Comparison of ENCODE assay signal across 34 mouse cellular contexts in genomic region chr5:51653507-51653906, GRCm38 (mm10).
"Had no signal": no experiment of that assay in that cellular context is flagged by ENCODE, and none has a peak within 500 bp of the region (broad histone marks: within the 10 kb centered on the region; RNA-seq: fewer than 3 reads in every experiment).

No protein-coding gene starts in this region.

- DNase-seq: heart, postnatal 10 days; heart, postnatal 14 days; heart, postnatal 36 days; heart, postnatal 4 days; kidney, adult 11 months; kidney, adult 18-20 months; kidney, adult 2 months; kidney, adult 8-10 months; kidney, adult 9 months; kidney, postnatal 10 days; kidney, postnatal 14 days; kidney, postnatal 25 days; kidney, postnatal 36 days; kidney, postnatal 4 days; layer of hippocampus, adult 9-11 months; layer of hippocampus, postnatal 36 days had no signal

- H3K27ac ChIP-seq: heart, embryonic 13.5 days; heart, embryonic 15.5 days; hindbrain, embryonic 10.5 days; hindbrain, embryonic 12.5 days; hindbrain, embryonic 13.5 days; hindbrain, embryonic 14.5 days; hindbrain, embryonic 15.5 days; hindbrain, postnatal 0 days; intestine, embryonic 15.5 days; kidney, embryonic 15.5 days; kidney, postnatal 0 days; layer of hippocampus, adult 2 months; left cerebral cortex, adult 2 months had no signal

- H3K36me3 ChIP-seq: heart, embryonic 12.5 days; heart, embryonic 13.5 days; heart, embryonic 15.5 days; hindbrain, embryonic 10.5 days; hindbrain, embryonic 12.5 days; hindbrain, embryonic 13.5 days; hindbrain, embryonic 15.5 days; intestine, embryonic 15.5 days; kidney, embryonic 15.5 days had no signal

- H3K9me3 ChIP-seq: heart, embryonic 12.5 days; heart, embryonic 13.5 days; heart, embryonic 15.5 days; hindbrain, embryonic 10.5 days; hindbrain, embryonic 12.5 days; hindbrain, embryonic 13.5 days; hindbrain, embryonic 15.5 days; intestine, embryonic 15.5 days; kidney, embryonic 15.5 days had no signal

- H3K4me1 ChIP-seq: heart, embryonic 12.5 days; heart, embryonic 13.5 days; heart, embryonic 15.5 days; hindbrain, embryonic 12.5 days; hindbrain, embryonic 15.5 days; intestine, embryonic 15.5 days; kidney, embryonic 15.5 days had no signal

- H3K4me3 ChIP-seq: heart, embryonic 12.5 days; heart, embryonic 13.5 days; heart, embryonic 15.5 days; hindbrain, embryonic 10.5 days; hindbrain, embryonic 12.5 days; hindbrain, embryonic 13.5 days; hindbrain, embryonic 15.5 days; intestine, embryonic 15.5 days; kidney, embryonic 15.5 days; layer of hippocampus, adult 2 months; left cerebral cortex, adult 2 months had no signal

- H3K27me3 ChIP-seq: heart, embryonic 12.5 days; heart, embryonic 13.5 days; heart, embryonic 15.5 days; hindbrain, embryonic 12.5 days; hindbrain, embryonic 13.5 days; hindbrain, embryonic 15.5 days; intestine, embryonic 15.5 days; kidney, embryonic 15.5 days had no signal

- H3K9ac ChIP-seq: heart, embryonic 12.5 days; heart, embryonic 13.5 days; heart, embryonic 15.5 days; hindbrain, embryonic 12.5 days; hindbrain, embryonic 13.5 days; hindbrain, embryonic 14.5 days; hindbrain, embryonic 15.5 days; intestine, embryonic 15.5 days; kidney, embryonic 15.5 days had no signal

- ATAC-seq: hindbrain, embryonic 16.5 days; hindbrain, postnatal 0 days; inflammation-experienced regulatory T-cells, adult 6 months; intestine, embryonic 15.5 days; intestine, embryonic 16.5 days; intestine, postnatal 0 days had no signal
